Mouse (Mus musculus): ENCODE data around the gene Taz. TPM values are rescaled to one million over a fixed set of nuclear protein-coding genes. Genes with fewer than 3 reads are reported as not detected.

Gene Taz
- polyA plus RNA-seq, 1 experiment from 2014 or later: 80.6 TPM

- no peak for ATAC-seq
- WGBS: 38% methylated on average over 2 of the region's 2 CpGs
- peak overlapping the region; percentile 79 for H3K27ac ChIP-seq
Observed at GRCm38 (mm10) chrX:74330166-74330930, 48.6 kb downstream of the Taz start.

More at GRCm38 (mm10) chrX:74330166-74330930, 48.6 kb downstream of the Taz start:
- peak overlapping the region; percentile 58 for H3K4me3 ChIP-seq
- peak overlapping the region; percentile 75 for H3K9ac ChIP-seq
- H3K4me1 ChIP-seq: peaks cover 35% of the 10 kb centered on the region
- H3K4me2 ChIP-seq: peak overlapping the region; percentile 71
- no peaks in the 10 kb centered on the region for H3K27me3 ChIP-seq
- peaks cover 35% of the 10 kb centered on the region for H3K36me3 ChIP-seq (ENCODE audit: poor library complexity, severe bottlenecking)
- no peaks in the 10 kb centered on the region for H3K9me3 ChIP-seq (replicated peaks)

Small RNA genes within 50 kb of the gene (microRNA-seq; reads per million reads assigned to microRNA genes)
- gene Mir7091 (not detected), gene Mir7092 (1.3 reads per million)

Other genes starting within 250 kb of the Taz start
- gene Opn1mw, start 154.4 kb upstream of the Taz start, polyA plus RNA-seq (2015; fragmentation: Nextera tagmentation; extraction: Ambion mirVana): not detected in 2 replicates
- gene Mecp2, start 146.5 kb upstream of the Taz start, polyA plus RNA-seq (2015; fragmentation: Nextera tagmentation; extraction: Ambion mirVana): 17.7 and 18.3 TPM in 2 replicates
- not detected in 2 replicates for gene Tex28, start 114.1 kb upstream of the Taz start, polyA plus RNA-seq (2015; fragmentation: Nextera tagmentation; extraction: Ambion mirVana)
- gene Tktl1, start 104.7 kb upstream of the Taz start, polyA plus RNA-seq (2015; fragmentation: Nextera tagmentation; extraction: Ambion mirVana): 0.14 TPM in 1 of 2 replicates, not detected in the other
- gene Flna, start 32.1 kb upstream of the Taz start, polyA plus RNA-seq (2015; fragmentation: Nextera tagmentation; extraction: Ambion mirVana): 102 and 128 TPM in 2 replicates
- 22.5 and 23.1 TPM in 2 replicates for gene Emd, start 27.2 kb upstream of the Taz start, polyA plus RNA-seq (2015; fragmentation: Nextera tagmentation; extraction: Ambion mirVana)
- gene Rpl10, start 11.1 kb upstream of the Taz start, polyA plus RNA-seq (2015; fragmentation: Nextera tagmentation; extraction: Ambion mirVana): 601 and 642 TPM in 2 replicates
- gene Dnase1l1, start 425 bp downstream of the Taz start, polyA plus RNA-seq (2015; fragmentation: Nextera tagmentation; extraction: Ambion mirVana): 1.5 and 2.7 TPM in 2 replicates
- gene Atp6ap1, start 15.2 kb downstream of the Taz start, polyA plus RNA-seq (2015; fragmentation: Nextera tagmentation; extraction: Ambion mirVana): 125 and 138 TPM in 2 replicates
- gene Gdi1, start 23.1 kb downstream of the Taz start, polyA plus RNA-seq (2015; fragmentation: Nextera tagmentation; extraction: Ambion mirVana): 731 and 768 TPM in 2 replicates
- 66.2 and 70.3 TPM in 2 replicates for gene Fam50a, start 31.1 kb downstream of the Taz start, polyA plus RNA-seq (2015; fragmentation: Nextera tagmentation; extraction: Ambion mirVana)
- gene Plxna3, start 47.2 kb downstream of the Taz start, polyA plus RNA-seq (2015; fragmentation: Nextera tagmentation; extraction: Ambion mirVana): 42.9 and 46.5 TPM in 2 replicates
- gene Lage3, start 71.7 kb downstream of the Taz start, polyA plus RNA-seq (2015; fragmentation: Nextera tagmentation; extraction: Ambion mirVana): 101 and 116 TPM in 2 replicates
- gene Ubl4a, start 91.3 kb downstream of the Taz start, polyA plus RNA-seq (2015; fragmentation: Nextera tagmentation; extraction: Ambion mirVana): 67.8 and 79.5 TPM in 2 replicates
- 6.6 and 7.8 TPM in 2 replicates for gene Slc10a3, start 91.4 kb downstream of the Taz start, polyA plus RNA-seq (2015; fragmentation: Nextera tagmentation; extraction: Ambion mirVana)
- gene Fam3a, start 111.4 kb downstream of the Taz start, polyA plus RNA-seq (2015; fragmentation: Nextera tagmentation; extraction: Ambion mirVana): 31.6 and 34.5 TPM in 2 replicates
- gene Ikbkg, start 111.4 kb downstream of the Taz start, polyA plus RNA-seq (2015; fragmentation: Nextera tagmentation; extraction: Ambion mirVana): 18.3 and 20.6 TPM in 2 replicates
- 53.6 and 56.3 TPM in 2 replicates for gene G6pdx, start 147.3 kb downstream of the Taz start, polyA plus RNA-seq (2015; fragmentation: Nextera tagmentation; extraction: Ambion mirVana)
- not detected in 2 replicates for gene Gm6880, start 199.5 kb downstream of the Taz start, polyA plus RNA-seq (2015; fragmentation: Nextera tagmentation; extraction: Ambion mirVana)

All from forebrain, embryonic 13.5 days (tissue).